ENCODE assay signal across 8 mouse cellular contexts in genomic region chr7:3617242-3617995, GRCm38 (mm10). TPM values are rescaled to one million over a fixed set of nuclear protein-coding genes. Genes with fewer than 3 reads are reported as not detected.
A peak's percentile ranks its signal among the peaks of the same experiment; 100 is the strongest.
DNase-seq lines count a peak whose midpoint lies in the region; ATAC-seq and TF ChIP-seq lines count a peak whose summit lies in the region.

Gene Ndufa3 (plus strand): TSS chr7:3617373.

- H3K36me3 ChIP-seq in embryonic facial prominence, embryonic 14.5 days (ENCODE audit: control insufficient read depth, insufficient read depth, low read length) = peaks cover 29% of the 10 kb centered on the region
- H3K36me3 ChIP-seq in heart, adult 2 months (ENCODE audit: control insufficient read depth, insufficient read depth, low read length) = no peaks in the 10 kb centered on the region
- peaks cover 34% of the 10 kb centered on the region for H3K36me3 ChIP-seq in limb, embryonic 13.5 days
- peaks cover 12% of the 10 kb centered on the region for H3K36me3 ChIP-seq in midbrain, embryonic 16.5 days (ENCODE audit: control insufficient read depth, insufficient read depth, low read length)

- H3K9me3 ChIP-seq in embryonic facial prominence, embryonic 14.5 days (ENCODE audit: control insufficient read depth, low read length) = no peaks in the 10 kb centered on the region
- H3K9me3 ChIP-seq in limb, embryonic 13.5 days = no peaks in the 10 kb centered on the region
- H3K9me3 ChIP-seq in midbrain, embryonic 16.5 days (replicated peaks; ENCODE audit: control insufficient read depth, low read length, poor library complexity, severe bottlenecking) = no peaks in the 10 kb centered on the region

- TF ChIP-seq EP300 in heart, adult 2 months (IDR thresholded peaks at IDR 0.05; ENCODE audit: insufficient read depth, low read depth, low read length) = 0 out of 2 replicates have a peak, but pooled peaks have one; percentile 17

- peak within 1 kb of the TSS; percentile 91 for H3K9ac ChIP-seq in embryonic facial prominence, embryonic 14.5 days (ENCODE audit: low read depth, low read length)
- H3K9ac ChIP-seq in heart, adult 2 months (ENCODE audit: low read depth, low read length) = peak within 1 kb of the TSS; percentile 67
- H3K9ac ChIP-seq in limb, embryonic 13.5 days = peak within 1 kb of the TSS; percentile 91
- peak within 1 kb of the TSS; percentile 83 for H3K9ac ChIP-seq in midbrain, embryonic 16.5 days (ENCODE audit: low read depth, low read length)

- no peaks in the 10 kb centered on the region for H3K4me1 ChIP-seq in embryonic facial prominence, embryonic 14.5 days (ENCODE audit: control insufficient read depth, insufficient read depth, low read length)
- H3K4me1 ChIP-seq in heart, adult 2 months (ENCODE audit: control insufficient read depth, insufficient read depth, low read length) = no peaks in the 10 kb centered on the region
- H3K4me1 ChIP-seq in limb, embryonic 13.5 days = peaks cover 9% of the 10 kb centered on the region; the same call in 1 of the 2 replicates
- H3K4me1 ChIP-seq in midbrain, embryonic 16.5 days (ENCODE audit: control insufficient read depth, insufficient read depth, low read length) = peaks cover 11% of the 10 kb centered on the region

- peak; percentile 95 for DNase-seq in 416B (ENCODE audit: low read depth)
- peak; percentile 59 to 71 for DNase-seq in adrenal gland, postnatal 4 days (ENCODE audit: low spot score in 2 of 2)
- peak; percentile 97 for DNase-seq in embryonic facial prominence, embryonic 14.5 days (ENCODE audit: low spot score)
- peak; percentile 86 to 90 for DNase-seq in heart, adult 2 months
- peak; percentile 90 to 92 for DNase-seq in kidney, adult 8-10 months
- peak; percentile 61 to 91 for DNase-seq in spleen, postnatal 10 days (ENCODE audit: low spot score in 2 of 2)

- TF ChIP-seq CTCF in heart, adult 2 months (IDR thresholded peaks at IDR 0.05) = no peak

- intact Hi-C loops in heart, adult 2 months (cut with DNase I) = loop anchor here (1.0 kb wide), 1 partner anchor 12 kb away; the partner anchor contains the start of genes Prpf31 and Tfpt

- ATAC-seq in embryonic facial prominence, embryonic 14.5 days (ENCODE audit: low read depth) = peak; percentile 98
- ATAC-seq in limb, embryonic 13.5 days (ENCODE audit: low FRiP score, low read depth) = peak; percentile 96
- peak; percentile 96 for ATAC-seq in midbrain, embryonic 16.5 days

- H3K27me3 ChIP-seq in embryonic facial prominence, embryonic 14.5 days (replicated peaks; ENCODE audit: control insufficient read depth, insufficient read depth, low read length) = no peaks in the 10 kb centered on the region
- H3K27me3 ChIP-seq in heart, adult 2 months (ENCODE audit: control insufficient read depth, insufficient read depth, low read length) = no peaks in the 10 kb centered on the region
- H3K27me3 ChIP-seq in limb, embryonic 13.5 days = no peaks in the 10 kb centered on the region
- H3K27me3 ChIP-seq in midbrain, embryonic 16.5 days (ENCODE audit: control insufficient read depth, insufficient read depth, low read depth, low read length) = no peaks in the 10 kb centered on the region

- TF ChIP-seq POLR2A in heart, adult 2 months (IDR thresholded peaks at IDR 0.05; ENCODE audit: insufficient read depth, low read depth, low read length) = peak; percentile 94

- H3K27ac ChIP-seq in embryonic facial prominence, embryonic 14.5 days (replicated peaks; ENCODE audit: low read depth, low read length) = peak within 1 kb of the TSS; percentile 76
- peak within 1 kb of the TSS; percentile 81 for H3K27ac ChIP-seq in heart, adult 2 months
- H3K27ac ChIP-seq in limb, embryonic 13.5 days = peak within 1 kb of the TSS; percentile 67
- peak within 1 kb of the TSS; percentile 80 for H3K27ac ChIP-seq in midbrain, embryonic 16.5 days (ENCODE audit: low read length)

- H3K79me2 ChIP-seq in heart, adult 2 months (replicated peaks; ENCODE audit: control insufficient read depth, insufficient read depth, low read length) = no peaks in the 10 kb centered on the region

- H3K4me3 ChIP-seq in embryonic facial prominence, embryonic 14.5 days (ENCODE audit: low read depth, low read length) = peak within 1 kb of the TSS; percentile 80
- peak within 1 kb of the TSS; percentile 92 for H3K4me3 ChIP-seq in heart, adult 2 months
- peak within 1 kb of the TSS; percentile 83 for H3K4me3 ChIP-seq in limb, embryonic 13.5 days
- H3K4me3 ChIP-seq in midbrain, embryonic 16.5 days (ENCODE audit: low read depth, low read length) = peak within 1 kb of the TSS; percentile 82

- H3K4me2 ChIP-seq in embryonic facial prominence, embryonic 14.5 days (ENCODE audit: low read depth, low read length) = peak within 1 kb of the TSS; percentile 61
- peak within 1 kb of the TSS; percentile 88 for H3K4me2 ChIP-seq in limb, embryonic 13.5 days (replicated peaks)
- H3K4me2 ChIP-seq in midbrain, embryonic 16.5 days (ENCODE audit: low read length) = peak within 1 kb of the TSS; percentile 69

- 3% methylated on average over 29 of the region's 32 CpGs for WGBS in embryonic facial prominence, embryonic 14.5 days
- 1% methylated on average over 32 of the region's 32 CpGs for WGBS in heart, adult 2 months
- WGBS in limb, embryonic 13.5 days = under 1% methylated on average over 32 of the region's 32 CpGs
- 1% methylated on average over 30 of the region's 32 CpGs for WGBS in midbrain, embryonic 16.5 days

RNA-seq across cellular contexts. Expression of gene Ndufa3, which starts in this region (rescaled TPM):
- total RNA-seq in adrenal gland, postnatal 4 days (2021) = 100 to 1,000 TPM; 536 to 561 TPM
- 497 and 552 TPM in 2 replicates for polyA plus RNA-seq in embryonic facial prominence, embryonic 14.5 days (2014; fragmentation: Nextera tagmentation; extraction: Ambion mirVana)
- total RNA-seq in heart, adult 2 months (2021) = 1,000 to 10,000 TPM; 1,765 to 2,117 TPM
- polyA plus RNA-seq in heart, adult 2 months (2012; rRNA removed) = 956 and 1,299 TPM in 2 replicates
- polyA plus RNA-seq in limb, embryonic 13.5 days (2015; fragmentation: Nextera tagmentation; extraction: Ambion mirVana) = 435 and 440 TPM in 2 replicates
- polyA plus RNA-seq in midbrain, embryonic 16.5 days (2015; fragmentation: Nextera tagmentation; extraction: Ambion mirVana) = 375 and 400 TPM in 2 replicates

Comparison
In these comparisons a context has a peak if more than half of its experiments do, and no peak if none do; other contexts are left out.
1. Peak in every context shown above with its lines: DNase-seq, ATAC-seq, H3K4me3 ChIP-seq and H3K27ac ChIP-seq.